Mouse (Mus musculus): ENCODE measurements around the gene Pam16.

The Pam16 gene

GRCm38 (mm10) chr16:4646831-4647230 is 22.0 kb upstream of the Pam16 start:
- no peak for DNase-seq (ENCODE audit: low spot score in 2 of 2)

DNA sequence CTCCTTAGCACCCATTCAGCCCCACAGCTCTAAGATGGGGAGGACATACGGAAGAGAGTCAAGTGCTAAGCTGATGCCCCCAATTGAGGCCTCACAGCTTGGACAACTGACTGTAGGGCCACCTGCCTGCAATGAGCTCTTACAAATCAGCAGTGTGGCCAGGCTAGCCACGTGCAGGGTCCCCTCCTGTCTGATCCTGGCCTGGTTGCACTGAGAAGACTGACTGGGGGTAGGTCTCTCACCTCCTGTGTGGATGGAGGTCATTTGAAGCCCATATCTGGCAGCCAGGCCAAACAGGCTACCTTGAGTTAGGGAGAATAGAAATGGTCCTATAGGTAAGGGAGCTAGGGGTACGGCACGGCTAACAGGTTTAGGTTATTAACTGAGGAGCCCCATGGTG is 21.1 kb upstream of the Pam16 start:
- DNase-seq (ENCODE audit: low spot score in 2 of 2) = no peak

GRCm38 (mm10) chr16:4643670-4644419 is 19.1 kb upstream of the Pam16 start:
- DNase-seq (ENCODE audit: low spot score in 2 of 2) = no peak

DNA sequence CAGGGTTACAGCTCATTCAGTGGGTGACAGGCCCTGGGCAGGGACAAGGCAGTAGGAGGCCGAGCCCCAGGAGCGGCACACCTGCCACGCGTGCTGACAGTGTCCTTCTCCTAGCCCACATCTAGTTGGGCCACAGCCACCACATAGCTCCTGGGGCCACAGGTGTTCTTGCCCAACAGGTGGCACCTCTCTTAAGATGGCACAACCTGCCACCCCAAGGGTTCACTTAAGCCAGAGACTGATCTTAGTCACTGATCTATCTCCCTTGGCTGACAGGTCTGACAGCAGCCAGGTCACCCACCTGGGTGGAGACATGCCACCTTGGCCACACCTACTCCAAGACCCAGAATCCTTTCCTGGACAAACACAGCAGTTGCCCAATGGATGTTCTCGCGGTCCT is 18.1 kb upstream of the Pam16 start:
- DNase-seq (ENCODE audit: low spot score in 2 of 2) = no peak

- no peak for DNase-seq (ENCODE audit: low spot score in 2 of 2)
Observed at GRCm38 (mm10) chr16:4642190-4642589, 17.4 kb upstream of the Pam16 start.

DNA sequence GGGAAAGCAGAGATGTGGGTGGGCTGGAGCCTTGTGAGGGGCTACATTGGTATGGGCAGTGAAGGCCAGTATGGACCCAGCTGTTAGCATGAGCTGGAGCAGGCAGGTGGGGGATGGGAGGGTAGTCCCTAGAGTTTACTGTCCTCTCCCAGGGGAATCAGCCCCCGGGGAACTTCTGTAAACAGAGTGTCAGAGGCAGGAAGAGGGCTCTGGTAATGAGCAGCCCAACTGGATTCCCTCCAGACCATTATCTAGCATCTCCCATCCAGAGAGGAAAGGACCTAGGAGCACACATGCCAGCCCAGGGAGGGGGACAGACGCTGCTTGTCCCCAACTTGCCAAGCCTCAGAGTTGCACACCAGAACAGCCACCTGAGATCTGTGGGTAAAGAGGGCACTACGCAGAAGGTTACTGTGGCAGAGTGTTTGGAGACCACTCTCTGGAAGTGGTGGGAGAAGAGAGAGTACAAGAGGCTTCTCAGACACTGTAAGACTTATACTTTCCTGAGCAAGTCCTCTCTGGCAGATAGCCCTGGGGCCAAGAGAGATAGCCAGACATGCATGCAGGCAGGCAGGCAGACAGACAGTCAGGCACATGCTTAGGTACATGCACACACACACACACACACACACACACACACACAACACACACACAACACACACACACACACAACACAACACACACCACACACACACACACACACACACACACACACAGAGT is 16.5 kb upstream of the Pam16 start:
- no peak for DNase-seq (ENCODE audit: low spot score in 2 of 2)

DNA sequence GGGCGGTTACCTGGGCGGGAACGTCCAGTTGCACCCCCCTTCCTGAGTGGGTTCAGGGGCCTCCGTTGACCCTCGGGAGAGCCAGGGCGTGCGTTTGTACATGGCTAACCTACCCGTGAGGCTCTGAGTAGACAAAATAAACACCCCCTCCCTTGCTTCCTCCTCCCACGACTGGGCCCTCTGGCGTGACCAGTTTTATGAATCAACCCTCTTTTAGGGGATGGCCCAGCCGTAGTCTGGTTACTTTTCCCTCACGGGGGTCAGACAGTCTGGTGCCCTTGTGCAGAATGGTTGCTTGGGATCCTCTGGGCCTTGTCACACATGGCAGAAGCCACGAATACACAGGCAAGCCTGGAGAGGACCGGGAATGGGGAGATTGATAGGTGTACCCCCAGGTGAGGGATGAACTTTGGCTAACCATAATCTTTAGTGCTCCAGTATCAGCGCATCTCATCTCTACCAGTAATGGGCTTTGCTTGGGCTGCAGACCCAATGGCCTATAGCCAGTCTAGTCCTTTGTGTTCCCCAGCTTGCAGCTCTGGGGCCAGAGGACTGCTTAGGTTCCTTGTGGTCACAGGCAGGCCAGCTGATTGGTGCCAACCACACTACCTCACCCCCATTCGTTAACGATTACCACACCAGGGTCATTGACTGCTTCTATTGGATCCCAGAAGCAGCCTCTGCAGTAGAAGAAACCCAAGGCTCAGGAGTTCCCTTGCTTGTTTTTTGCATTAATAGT is 15.6 kb upstream of the Pam16 start:
- no peak for DNase-seq (ENCODE audit: low spot score in 2 of 2)

GRCm38 (mm10) chr16:4639831-4640237 is 15.0 kb upstream of the Pam16 start, which contains the start of the genes Vasn and Dnaja3:
Gene Vasn (plus strand): TSS chr16:4639941.
Gene Dnaja3 (plus strand): TSS chr16:4639989.
- DNase-seq (ENCODE audit: low spot score in 2 of 2) = peak; percentile 20 to 37

GRCm38 (mm10) chr16:4638891-4639390 is 14.2 kb upstream of the Pam16 start:
- no peak for DNase-seq (ENCODE audit: low spot score in 2 of 2)

DNA sequence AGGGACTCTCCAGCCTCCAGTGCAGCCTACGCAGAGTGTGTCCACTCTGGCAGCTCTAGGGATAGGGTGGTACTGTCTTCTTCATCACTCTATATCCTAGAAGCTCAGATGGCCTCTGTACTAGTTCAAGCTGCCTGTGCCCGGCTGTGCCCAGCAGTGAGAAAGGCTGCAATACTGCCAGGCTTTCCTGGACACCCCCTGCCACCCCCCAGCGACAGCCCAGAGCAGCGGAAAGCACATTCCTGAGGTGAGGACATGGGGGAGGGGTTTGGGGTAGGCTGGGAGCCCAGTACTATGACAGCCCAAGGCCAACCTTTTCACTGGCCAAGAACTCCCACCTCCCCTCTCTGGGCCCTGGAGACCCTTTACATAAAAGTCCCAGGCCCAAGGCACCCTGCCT is 11.0 kb upstream of the Pam16 start:
- DNase-seq (ENCODE audit: low spot score in 2 of 2) = no peak

- DNase-seq (ENCODE audit: low spot score in 2 of 2) = no peak
Observed at GRCm38 (mm10) chr16:4634681-4635080, 9.9 kb upstream of the Pam16 start.

GRCm38 (mm10) chr16:4633661-4634060 is 8.9 kb upstream of the Pam16 start:
- no peak for DNase-seq (ENCODE audit: low spot score in 2 of 2)

GRCm38 (mm10) chr16:4632050-4632449 is 7.3 kb upstream of the Pam16 start:
- DNase-seq (ENCODE audit: low spot score in 2 of 2) = peak in 1 of 2 experiments; percentile 25

DNA sequence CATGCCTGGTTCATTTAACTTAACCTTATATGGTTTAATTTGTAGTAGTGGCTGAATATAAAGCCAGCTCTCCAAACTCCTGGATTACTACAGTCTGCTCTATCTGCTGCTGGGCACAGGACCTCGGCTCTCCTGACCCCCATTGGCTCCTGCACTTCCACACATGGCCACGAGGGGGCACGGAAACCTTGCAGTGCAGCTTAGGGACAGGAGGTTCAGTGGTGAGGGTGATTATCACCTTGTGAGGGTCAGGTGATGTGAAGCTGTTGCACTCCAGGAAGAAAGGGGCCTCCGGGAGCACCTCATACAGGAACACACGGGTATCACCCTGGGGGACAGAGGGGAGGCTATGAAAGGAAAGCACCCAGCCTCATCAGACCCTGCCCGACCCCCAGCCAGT is 5.2 kb upstream of the Pam16 start:
- peak; percentile 68 to 86 for DNase-seq (ENCODE audit: low spot score in 2 of 2)

DNA sequence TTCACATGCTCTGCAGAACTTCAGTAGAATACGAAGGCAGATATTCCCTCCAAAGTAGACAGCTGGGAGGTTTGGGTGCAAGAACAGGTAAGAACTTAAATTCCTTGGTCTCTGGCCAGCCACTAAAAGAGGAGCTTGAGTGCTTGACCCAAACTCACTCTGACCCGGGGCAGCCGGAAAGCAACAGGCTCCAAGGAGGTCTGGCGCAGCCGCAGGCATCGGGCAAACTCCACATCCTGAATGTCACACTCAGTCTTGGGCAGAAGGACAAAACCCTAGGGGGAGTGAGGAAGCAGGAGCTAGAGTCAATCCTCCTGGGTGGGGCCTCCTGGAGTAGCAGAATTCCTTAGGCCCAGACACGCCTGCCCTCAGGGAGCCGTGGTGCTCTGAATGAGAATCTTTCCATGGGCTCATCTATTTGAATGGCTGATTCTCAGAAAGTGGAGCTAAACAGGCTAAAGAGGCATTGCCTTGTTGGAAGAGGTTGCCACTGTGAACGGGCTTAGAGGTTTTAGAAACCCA is 4.2 kb upstream of the Pam16 start:
- no peak for DNase-seq (ENCODE audit: low spot score in 2 of 2)

GRCm38 (mm10) chr16:4627105-4627504 is 2.3 kb upstream of the Pam16 start:
- no peak for DNase-seq (ENCODE audit: low spot score in 2 of 2)

- DNase-seq (ENCODE audit: low spot score in 2 of 2) = no peak
Observed at GRCm38 (mm10) chr16:4624074-4624473, 714 bp downstream of the Pam16 start.

DNA sequence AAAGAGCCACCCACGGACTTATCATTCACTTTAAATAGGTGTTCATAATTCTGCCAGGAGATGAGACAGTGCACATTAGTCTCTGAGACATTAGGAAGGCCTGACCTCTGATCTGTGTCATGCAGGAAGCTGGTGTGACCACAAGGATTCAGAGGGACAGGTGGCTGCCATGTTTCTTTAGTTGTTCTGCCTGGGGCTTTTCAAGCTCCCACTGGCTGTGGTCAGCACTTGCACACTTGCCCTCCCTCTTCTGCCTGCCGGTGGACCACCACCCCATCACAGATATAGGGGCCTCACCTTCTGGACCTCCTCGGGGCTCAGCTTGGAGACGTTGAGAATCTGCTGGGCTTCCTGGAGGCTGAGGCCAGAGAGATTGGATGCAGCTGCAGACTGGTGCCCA is 8.0 kb downstream of the Pam16 start:
- no peak for DNase-seq (ENCODE audit: low spot score in 2 of 2)

GRCm38 (mm10) chr16:4615297-4615696 is 9.5 kb downstream of the Pam16 start:
- DNase-seq (ENCODE audit: low spot score in 2 of 2) = no peak

GRCm38 (mm10) chr16:4614639-4615038 is 10.1 kb downstream of the Pam16 start:
- no peak for DNase-seq (ENCODE audit: low spot score in 2 of 2)

GRCm38 (mm10) chr16:4613736-4614135 is 11.1 kb downstream of the Pam16 start:
- DNase-seq (ENCODE audit: low spot score in 2 of 2) = no peak

- no peak for DNase-seq (ENCODE audit: low spot score in 2 of 2)
Observed at GRCm38 (mm10) chr16:4611676-4612075, 13.1 kb downstream of the Pam16 start.
